Mouse (Mus musculus) heart, adult 2 months (tissue): ENCODE measurements at regions not wholly inside any gene's neighbourhood (a gene's known extent, or its start where the extent isn't known, plus 50 kb on each side); places are given as distances from the start of the nearest gene placed in this dataset.
A peak's percentile ranks its signal among the peaks of the same experiment; 100 is the strongest.

Experiments used
- CTCF ChIP-seq: fragments of 200-600 bp; IDR thresholded peaks from 2 replicates; pipeline ENCODE4 v1.8.1; 2022; ENCODE audit warnings: antibody characterized with exemption, mild to moderate bottlenecking, moderate library complexity
- EP300 ChIP-seq: fragments of 200-500 bp; IDR thresholded peaks from 2 replicates; pipeline ENCODE4 v1.6.1; 2011; ENCODE audit warnings: low read depth, low read length, control low read depth; ENCODE audit not compliant: insufficient read depth
- POLR2A ChIP-seq: fragments of 200-500 bp; IDR thresholded peaks from 2 replicates; pipeline ENCODE4 v1.6.1; 2011; ENCODE audit warnings: mild to moderate bottlenecking, low read depth, low read length, control low read depth; ENCODE audit not compliant: insufficient read depth

GRCm38 (mm10) chr8:128272866-128273344 is 85.5 kb upstream of the Nrp1 start:
- TF ChIP-seq POLR2A (no peak), EP300 (0 out of 2 replicates have a peak, but pooled peaks have one; percentile 45), CTCF (no peak)
